Mouse (Mus musculus) CH12.LX (cell line): ENCODE data around the gene Hoxa13. TPM values are rescaled to one million over a fixed set of nuclear protein-coding genes. Genes with fewer than 3 reads are reported as not detected.

ENCODE experiments used
- DNase-seq: peaks from one replicate; pipeline ENCODE4 v3.0.0-alpha.2; 2013; ENCODE audit errors: extremely low read depth
- H3K27ac ChIP-seq: 2 replicates; pipeline ENCODE4 v1.5.1; 2012; ENCODE audit warnings: low read depth, mild to moderate bottlenecking, control low read depth, moderate library complexity; ENCODE audit not compliant: insufficient read depth
- H3K27me3 ChIP-seq: replicated peaks from 2 replicates; pipeline ENCODE3; 2012; ENCODE audit warnings: inconsistent platforms
- H3K36me3 ChIP-seq, 2 experiments: replicated peaks in 1 of 2; 2 replicates each; pipeline versions ENCODE3 to v1.6.1; 2012; ENCODE audit warnings: inconsistent platforms in 1 of 2, low read length in 1 of 2, mild to moderate bottlenecking in 1 of 2, mixed read lengths in 1 of 2, moderate library complexity in 1 of 2; ENCODE audit not compliant: control insufficient read depth in 1 of 2, insufficient read depth in 1 of 2
- H3K4me1 ChIP-seq, 2 experiments: 2 replicates each; pipeline ENCODE4 v1.6.1; 2012; ENCODE audit warnings: inconsistent platforms in 1 of 2, moderate library complexity in 1 of 2; ENCODE audit not compliant: insufficient read depth in 2 of 2, control insufficient read depth in 1 of 2
- H3K4me2 ChIP-seq: 2 replicates; pipeline ENCODE4 v1.6.1; 2012; ENCODE audit warnings: low read depth, mild to moderate bottlenecking, control low read depth; ENCODE audit not compliant: poor library complexity, insufficient read depth, severe bottlenecking
- H3K4me3 ChIP-seq, 3 experiments: fragments of 150-350 bp in 1 of 3; sonication (generic) in 1 of 3; replicated peaks in 1 of 3; 2 replicates each; pipeline versions ENCODE3 to v1.5.1; 2011 to 2012; ENCODE audit warnings: low read depth in 2 of 3, low read length in 2 of 3, mild to moderate bottlenecking in 2 of 3, moderate library complexity in 2 of 3, control low read depth in 1 of 3, improper control_type of control experiment in 1 of 3, inconsistent platforms in 1 of 3, mixed read lengths in 1 of 3; ENCODE audit not compliant: poor library complexity in 1 of 3
- H3K79me2 ChIP-seq: replicated peaks from 2 replicates; pipeline ENCODE4 v1.6.1; 2012; ENCODE audit warnings: mild to moderate bottlenecking, moderate library complexity; ENCODE audit not compliant: control insufficient read depth, poor library complexity, insufficient read depth, severe bottlenecking; ENCODE audit errors: extremely low read depth
- H3K9ac ChIP-seq: 2 replicates; pipeline ENCODE4 v1.6.1; 2012; ENCODE audit warnings: low read depth, mild to moderate bottlenecking, control low read depth, moderate library complexity; ENCODE audit not compliant: insufficient read depth
- H3K9me3 ChIP-seq: replicated peaks from 2 replicates; pipeline ENCODE3; 2012; ENCODE audit warnings: low read length, inconsistent platforms, mixed read lengths
- BHLHE40 ChIP-seq: IDR thresholded peaks from 2 replicates; pipeline ENCODE4 v1.6.1; 2011; ENCODE audit warnings: mild to moderate bottlenecking, low read depth, low read length, improper control_type of control experiment
- CHD2 ChIP-seq: IDR thresholded peaks from 2 replicates; pipeline ENCODE4 v1.6.1; 2011; ENCODE audit warnings: low read length, improper control_type of control experiment
- CTCF ChIP-seq, 2 experiments: IDR thresholded peaks in 1 of 2; conservative IDR thresholded peaks in 1 of 2; 2 replicates each; pipeline ENCODE4 v1.5.1; 2011 to 2012; ENCODE audit warnings: low read depth in 2 of 2, low read length in 2 of 2, improper control_type of control experiment in 1 of 2, inconsistent platforms in 1 of 2, mild to moderate bottlenecking in 1 of 2, moderate library complexity in 1 of 2
- E2F4 ChIP-seq: IDR thresholded peaks from 2 replicates; pipeline ENCODE4 v1.6.1; 2011; ENCODE audit warnings: low read depth, low read length, improper control_type of control experiment; ENCODE audit not compliant: insufficient replicate concordance
- ELF1 ChIP-seq: IDR thresholded peaks from 2 replicates; pipeline ENCODE4 v1.6.1; 2014; ENCODE audit warnings: low read depth, mild to moderate bottlenecking, inconsistent platforms, low read length, improper control_type of control experiment
- EP300 ChIP-seq: IDR thresholded peaks from 2 replicates; pipeline ENCODE4 v1.6.1; 2011; ENCODE audit warnings: low read length, improper control_type of control experiment
- IRF4 ChIP-seq: IDR thresholded peaks from 2 replicates; pipeline ENCODE4 v1.6.1; 2014; ENCODE audit warnings: low read depth, mild to moderate bottlenecking, inconsistent platforms, low read length, improper control_type of control experiment
- JUN ChIP-seq: IDR thresholded peaks from 2 replicates; pipeline ENCODE4 v1.6.1; 2011; ENCODE audit warnings: low read depth, mild to moderate bottlenecking, low read length, improper control_type of control experiment, moderate library complexity; ENCODE audit not compliant: insufficient read depth
- JUND ChIP-seq: conservative IDR thresholded peaks from 2 replicates; pipeline ENCODE4 v1.6.1; 2011; ENCODE audit warnings: low read depth, low read length, improper control_type of control experiment
- MAFK ChIP-seq: IDR thresholded peaks from 2 replicates; pipeline ENCODE4 v1.6.1; 2011; ENCODE audit warnings: low read length, improper control_type of control experiment; ENCODE audit not compliant: insufficient replicate concordance
- MAX ChIP-seq: IDR thresholded peaks from 2 replicates; pipeline ENCODE4 v1.6.1; 2011; ENCODE audit warnings: low read length, improper control_type of control experiment
- MAZ ChIP-seq: IDR thresholded peaks from 2 replicates; pipeline ENCODE4 v1.6.1; 2012; ENCODE audit warnings: low read depth, mild to moderate bottlenecking, inconsistent platforms, low read length, improper control_type of control experiment, moderate library complexity
- NELFE ChIP-seq: IDR thresholded peaks from 2 replicates; pipeline ENCODE4 v1.6.1; 2011; ENCODE audit warnings: low read depth, low read length, improper control_type of control experiment
- NRF1 ChIP-seq: IDR thresholded peaks from 2 replicates; pipeline ENCODE4 v1.6.1; 2014; ENCODE audit warnings: low read depth, mild to moderate bottlenecking, inconsistent platforms, low read length, improper control_type of control experiment, moderate library complexity
- POLR2A ChIP-seq: IDR thresholded peaks from 2 replicates; pipeline ENCODE4 v1.6.1; 2011; ENCODE audit warnings: low read depth, mild to moderate bottlenecking, improper control_type of control experiment, low read length
- POLR2AphosphoS2 ChIP-seq: IDR thresholded peaks from 2 replicates; pipeline ENCODE4 v1.6.1; 2011; ENCODE audit warnings: low read depth, low read length, improper control_type of control experiment
- RAD21 ChIP-seq: IDR thresholded peaks from 2 replicates; pipeline ENCODE4 v1.6.1; 2011; ENCODE audit warnings: low read depth, mild to moderate bottlenecking, low read length, improper control_type of control experiment, moderate library complexity
- SIN3A ChIP-seq: IDR thresholded peaks from 2 replicates; pipeline ENCODE4 v1.6.1; 2012; ENCODE audit warnings: low read length, improper control_type of control experiment, inconsistent platforms
- SMC3 ChIP-seq: IDR thresholded peaks from 2 replicates; pipeline ENCODE4 v1.6.1; 2011; ENCODE audit warnings: low read depth, low read length, improper control_type of control experiment
- TBP ChIP-seq: conservative IDR thresholded peaks from 2 replicates; pipeline ENCODE4 v1.6.1; 2011; ENCODE audit warnings: low read depth, low read length, improper control_type of control experiment
- UBTF ChIP-seq: IDR thresholded peaks from 2 replicates; pipeline ENCODE4 v1.6.1; 2012; ENCODE audit warnings: low read depth, mild to moderate bottlenecking, inconsistent platforms, low read length, improper control_type of control experiment, moderate library complexity
- ZC3H11A ChIP-seq: IDR thresholded peaks from 2 replicates; pipeline ENCODE4 v1.6.1; 2012; ENCODE audit warnings: low read depth, mild to moderate bottlenecking, inconsistent platforms, low read length, improper control_type of control experiment
- ZKSCAN1 ChIP-seq: IDR thresholded peaks from 2 replicates; pipeline ENCODE4 v1.6.1; 2012; ENCODE audit warnings: low read depth, inconsistent platforms, low read length, improper control_type of control experiment, borderline replicate concordance
- dilution Hi-C: fragments of 300-500 bp; cut with MboI; formaldehyde crosslinking; loops from 2 replicates; pipeline ENCODE4 v1.14.3; 2020; ENCODE audit warnings: low sequenced_read_pairs; ENCODE audit not compliant: extremely low pct_unique_long_range_greater_than_20kb, extremely low pct_ligation_motif_present
- in situ Hi-C: fragments of 300-500 bp; cut with MboI; formaldehyde crosslinking; loops from 3 replicates; pipeline ENCODE4 v1.14.3; 2019; ENCODE audit warnings: low sequenced_read_pairs, low pct_ligation_motif_present, low pct_unique_long_range_greater_than_20kb, mixed read lengths
- polyA plus RNA-seq: library from polyadenylated mRNA; unstranded; fragments of >175 nt; gene quantifications from 2 replicates; pipeline ENCODE4 v1.2.1, GENCODE M21; 2012; ENCODE audit warnings: low read depth; ENCODE audit not compliant: insufficient read length
- total RNA-seq, 2 experiments: library from RNA; depleted of rRNA; stranded (reverse); fragments of 300-350 nt in 1 of 2; fragments of >200 nt in 1 of 2; gene quantifications; 2 replicates each; pipeline ENCODE4 v1.2.3; 2012 to 2014

The Hoxa13 gene
- total and polyA plus RNA-seq, 3 experiments: 0.17 TPM; not detected in 2

DNA sequence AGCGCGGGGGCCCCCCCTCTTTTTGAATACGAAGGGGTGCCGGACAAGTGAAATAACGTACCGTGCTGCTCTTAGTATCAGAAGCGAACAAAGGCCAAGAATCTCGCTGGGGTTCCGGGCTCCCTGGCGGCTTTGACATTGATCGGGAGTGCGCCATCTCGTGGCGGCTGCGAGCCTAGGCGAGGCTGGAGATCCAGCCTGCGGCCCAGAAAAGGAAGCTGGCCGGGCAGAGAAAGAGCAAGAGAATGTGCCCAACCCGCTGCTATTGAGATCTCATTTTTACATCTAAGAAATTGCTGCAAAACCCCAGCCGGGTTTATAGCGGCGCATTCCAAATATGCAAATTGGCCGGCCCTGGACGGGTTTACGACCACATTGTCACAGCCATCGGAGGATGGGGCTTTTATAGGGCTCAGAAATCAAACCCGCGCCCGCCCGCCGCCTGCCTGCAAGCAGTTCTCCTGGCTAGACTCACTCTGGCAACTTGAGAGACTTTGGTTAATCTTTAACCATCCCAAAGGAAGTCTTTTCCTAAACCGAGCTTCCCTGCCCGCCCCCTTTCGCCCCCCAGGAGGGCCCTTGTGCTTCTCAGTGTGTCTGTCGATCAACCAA lies 20.2 kb downstream of the Hoxa13 start, which contains the start of gene Hoxa10 (continued):
- TF ChIP-seq MAFK (no peak), NRF1 (peak; percentile 27; the same call in 1 of the 2 replicates), ZC3H11A (0 out of 2 replicates have a peak, but pooled peaks have one; percentile 4), BHLHE40 (peak; percentile 21; the same call in 1 of the 2 replicates), IRF4 (peak; percentile 45; the same call in 1 of the 2 replicates), E2F4 (no peak), CTCF (conservative IDR thresholded peaks at IDR 0.05 in 1 of 2, IDR thresholded peaks at IDR 0.05 in 1 of 2; ENCODE audit: low read depth in 2 of 2, low read length in 2 of 2) (peak; percentile 20 to 85; a peak in 2 of 4 replicates), EP300 (no peak), JUND (no peak), JUN (0 out of 2 replicates have a peak, but pooled peaks have one; percentile 2), CHD2 (no peak), ZKSCAN1 (no peak), NELFE (peak; percentile 64), TBP (0 out of 2 replicates have a peak, but pooled peaks have one; percentile 5), ELF1 (peak; percentile 71)

- DNase-seq: no peak
- H3K36me3 ChIP-seq: peaks cover 0 to 19% of the 10 kb centered on the region in 2 experiments
- no peaks in the 10 kb centered on the region for H3K27me3 ChIP-seq
- peaks cover 12% of the 10 kb centered on the region for H3K9me3 ChIP-seq
- no peaks in the 10 kb centered on the region for H3K79me2 ChIP-seq
- no peak overlapping the region for H3K27ac ChIP-seq
- H3K4me1 ChIP-seq: peaks cover 0 to 12% of the 10 kb centered on the region in 2 experiments; a peak in 2 of 4 replicates
- peak overlapping the region; percentile 91 for H3K4me2 ChIP-seq
- TF ChIP-seq SIN3A (peak; percentile 56; the same call in 1 of the 2 replicates), POLR2AphosphoS2 (no peak), MAX (0 out of 2 replicates have a peak, but pooled peaks have one; percentile 10), SMC3 (no peak), POLR2A (no peak), JUN (peak; percentile 1; the same call in 1 of the 2 replicates), CTCF (conservative IDR thresholded peaks at IDR 0.05 in 1 of 2, IDR thresholded peaks at IDR 0.05 in 1 of 2; ENCODE audit: low read depth in 2 of 2, low read length in 2 of 2) (no peak), RAD21 (no peak), UBTF (no peak; the same call in 1 of the 2 replicates), MAZ (no peak), CHD2 (0 out of 2 replicates have a peak, but pooled peaks have one; percentile 11), ELF1 (no peak)
- TF ChIP-seq, all 38 proteins: peak for 4
- Histone ChIP-seq H3K4me3 (peak overlapping the region; percentile 60 to 72 (median 68)), H3K9ac (peak overlapping the region; percentile 77)
- in situ Hi-C loops: no loop called here
- dilution Hi-C loops: no loop called here
These were observed 20.9 kb downstream of the Hoxa13 start for GRCm38 (mm10) chr6:52239625-52240388.
